Mouse (Mus musculus): ENCODE data around the gene Cdk8.

DNA sequence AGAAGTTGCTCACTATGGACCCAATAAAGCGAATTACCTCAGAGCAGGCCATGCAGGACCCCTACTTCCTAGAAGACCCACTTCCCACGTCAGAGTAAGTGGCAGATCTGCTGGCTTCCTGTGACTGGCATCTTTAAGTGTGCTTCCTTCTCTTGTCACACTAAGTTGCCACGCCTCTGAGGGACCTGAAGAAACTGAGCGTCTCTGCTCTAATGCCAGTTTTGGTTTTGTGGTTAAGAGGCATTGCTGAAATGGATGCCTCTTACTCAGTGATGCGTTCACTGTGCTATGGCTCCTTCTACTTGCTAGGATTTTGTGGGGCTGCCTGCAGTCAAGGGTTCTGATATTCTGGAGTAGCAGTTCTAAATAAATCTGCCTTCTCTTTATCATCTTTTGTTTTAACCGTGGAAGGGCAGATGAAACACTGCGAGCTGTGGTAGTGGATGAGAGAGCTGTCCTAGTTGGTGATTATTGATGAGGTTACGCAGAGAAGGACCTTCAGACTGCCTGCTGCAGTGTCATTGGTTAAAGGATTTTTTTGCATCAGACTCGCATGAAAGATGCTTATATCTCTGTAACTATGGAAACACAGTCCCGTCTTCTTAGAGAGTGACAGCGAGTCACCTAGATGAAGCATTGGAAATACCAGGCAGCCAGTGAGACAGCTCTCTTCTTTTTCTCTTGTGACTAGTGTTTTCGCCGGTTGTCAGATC lies 67.9 kb downstream of the Cdk8 start:
- no peak for TF ChIP-seq CTCF (IDR thresholded peaks at IDR 0.05; ENCODE audit: extremely low read depth, insufficient read length, insufficient replicate concordance, low read depth, low read length)
- no peak for TF ChIP-seq POLR2A (IDR thresholded peaks at IDR 0.05; ENCODE audit: low read depth, low read length)
